ENCODE assay signal across 11 mouse cellular contexts in genomic region chr7:130720646-130721335, GRCm38 (mm10). TPM values are rescaled to one million over a fixed set of nuclear protein-coding genes. Genes with fewer than 3 reads are reported as not detected.
DNase-seq lines count a peak whose midpoint lies in the region; ATAC-seq and TF ChIP-seq lines count a peak whose summit lies in the region.
"Had no signal": no experiment of that assay in that cellular context is flagged by ENCODE, and none has a peak within 500 bp of the region (broad histone marks: within the 10 kb centered on the region; RNA-seq: fewer than 3 reads in every experiment).

No protein-coding gene starts in this region.

- peaks cover 63% of the 10 kb centered on the region for H3K36me3 ChIP-seq in heart, embryonic 12.5 days
- H3K36me3 ChIP-seq in intestine, embryonic 15.5 days = 0 out of 2 replicates have a peak, but pooled peaks cover 4% of the 10 kb centered on the region
- peaks cover 5% of the 10 kb centered on the region for H3K36me3 ChIP-seq in midbrain, embryonic 11.5 days (ENCODE audit: control insufficient read depth, insufficient read depth, low read length)
- no peaks in the 10 kb centered on the region for H3K36me3 ChIP-seq in thymus, adult 2 months (ENCODE audit: control insufficient read depth, insufficient read depth, low read length)

- H3K4me1 ChIP-seq in heart, embryonic 12.5 days (replicated peaks) = peaks cover 33% of the 10 kb centered on the region
- peaks cover 68% of the 10 kb centered on the region for H3K4me1 ChIP-seq in cerebellum, adult 2 months (ENCODE audit: control insufficient read depth, insufficient read depth, low read length)
- peaks cover 11% of the 10 kb centered on the region for H3K4me1 ChIP-seq in intestine, embryonic 15.5 days (replicated peaks)
- peaks cover 22% of the 10 kb centered on the region for H3K4me1 ChIP-seq in midbrain, embryonic 11.5 days (ENCODE audit: control insufficient read depth, insufficient read depth, low read length)
- no peaks in the 10 kb centered on the region for H3K4me1 ChIP-seq in thymus, adult 2 months (replicated peaks; ENCODE audit: control insufficient read depth, insufficient read depth, low read length)

- no peak for DNase-seq in heart, adult 11 months
- peak; percentile 61 to 75 for DNase-seq in cerebellum, adult 2 months
- no peak for DNase-seq in midbrain, embryonic 11.5 days (ENCODE audit: low spot score, missing footprints)
- DNase-seq in ovary, postnatal 36 days (ENCODE audit: low spot score) = no peak
- no peak for DNase-seq in thymus, postnatal 25 days
- DNase-seq in thymus, adult 2 months = no peak
- DNase-seq: embryo, embryonic 11 days had no signal

- H3K9ac ChIP-seq in heart, embryonic 12.5 days = no peak overlapping the region
- H3K9ac ChIP-seq in intestine, embryonic 15.5 days = no peak overlapping the region
- H3K9ac ChIP-seq in midbrain, embryonic 11.5 days (ENCODE audit: low read length) = no peak overlapping the region
- H3K9ac ChIP-seq: limb, embryonic 12.5 days had no signal

- H3K27me3 ChIP-seq in heart, embryonic 12.5 days (replicated peaks) = no peaks in the 10 kb centered on the region
- H3K27me3 ChIP-seq in cerebellum, adult 2 months (ENCODE audit: control insufficient read depth, insufficient read depth, low read length) = no peaks in the 10 kb centered on the region
- no peaks in the 10 kb centered on the region for H3K27me3 ChIP-seq in intestine, embryonic 15.5 days (replicated peaks)
- no peaks in the 10 kb centered on the region for H3K27me3 ChIP-seq in midbrain, embryonic 11.5 days (ENCODE audit: control insufficient read depth, insufficient read depth, low read length)
- no peaks in the 10 kb centered on the region for H3K27me3 ChIP-seq in thymus, adult 2 months (ENCODE audit: control insufficient read depth, insufficient read depth, low read length)
- H3K27me3 ChIP-seq: limb, embryonic 12.5 days had no signal

- TF ChIP-seq CTCF in cerebellum, adult 2 months (IDR thresholded peaks at IDR 0.05; ENCODE audit: borderline replicate concordance, insufficient read depth, low read depth, low read length) = no peak
- TF ChIP-seq CTCF in thymus, adult 2 months (IDR thresholded peaks at IDR 0.05; ENCODE audit: borderline replicate concordance, control insufficient read depth, extremely low read depth, insufficient read depth, low read length, poor library complexity) = no peak

- no peak for ATAC-seq in heart, embryonic 12.5 days (ENCODE audit: insufficient number of reproducible peaks, low FRiP score)
- ATAC-seq in intestine, embryonic 15.5 days = peak; percentile 49; the same call in 1 of the 2 replicates
- ATAC-seq in midbrain, embryonic 11.5 days (ENCODE audit: low FRiP score) = no peak

- no peak overlapping the region for H3K4me2 ChIP-seq in heart, embryonic 12.5 days
- H3K4me2 ChIP-seq in intestine, embryonic 15.5 days (replicated peaks) = no peak overlapping the region
- H3K4me2 ChIP-seq in midbrain, embryonic 11.5 days = no peak overlapping the region
- H3K4me2 ChIP-seq: limb, embryonic 12.5 days had no signal

- 0 out of 2 replicates have a peak overlapping the region, but pooled peaks have one; percentile 42 for H3K27ac ChIP-seq in heart, embryonic 12.5 days (ENCODE audit: poor library complexity, severe bottlenecking)
- H3K27ac ChIP-seq in cerebellum, adult 2 months (ENCODE audit: insufficient read depth, low read length) = peak overlapping the region; percentile 8; the same call in 1 of the 2 replicates
- no peak overlapping the region for H3K27ac ChIP-seq in intestine, embryonic 15.5 days
- H3K27ac ChIP-seq in midbrain, embryonic 11.5 days (ENCODE audit: low read depth, low read length) = peak overlapping the region; percentile 45
- no peak overlapping the region for H3K27ac ChIP-seq in thymus, adult 2 months (ENCODE audit: control insufficient read depth, insufficient read depth, low read length)

- no peak for TF ChIP-seq POLR2A in cerebellum, adult 2 months (IDR thresholded peaks at IDR 0.05; ENCODE audit: borderline replicate concordance, insufficient read depth, low read length)
- TF ChIP-seq POLR2A in thymus, adult 2 months (IDR thresholded peaks at IDR 0.05; ENCODE audit: control insufficient read depth, extremely low read depth, insufficient read depth, low read length, poor library complexity) = no peak

- WGBS in heart, embryonic 12.5 days = 70% methylated on average over 9 of the region's 9 CpGs
- WGBS in cerebellum, adult 2 months = 29% methylated on average over 9 of the region's 9 CpGs
- 73% methylated on average over 9 of the region's 9 CpGs for WGBS in intestine, embryonic 15.5 days
- 62% methylated on average over 9 of the region's 9 CpGs for WGBS in midbrain, embryonic 11.5 days
- WGBS in thymus, adult 2 months = 95% methylated on average over 9 of the region's 9 CpGs

- no peak overlapping the region for H3K4me3 ChIP-seq in heart, embryonic 12.5 days
- no peak overlapping the region for H3K4me3 ChIP-seq in cerebellum, adult 2 months (replicated peaks; ENCODE audit: insufficient read depth, low read depth, low read length)
- H3K4me3 ChIP-seq in intestine, embryonic 15.5 days (replicated peaks) = no peak overlapping the region
- H3K4me3 ChIP-seq in midbrain, embryonic 11.5 days (ENCODE audit: low read depth, low read length) = no peak overlapping the region
- H3K4me3 ChIP-seq in thymus, adult 2 months (ENCODE audit: control insufficient read depth, insufficient read depth, low read length) = no peak overlapping the region
- H3K4me3 ChIP-seq: heart, embryonic 10.5 days; limb, embryonic 12.5 days had no signal

- H3K9me3 ChIP-seq in heart, embryonic 12.5 days (replicated peaks) = no peaks in the 10 kb centered on the region
- no peaks in the 10 kb centered on the region for H3K9me3 ChIP-seq in intestine, embryonic 15.5 days
- no peaks in the 10 kb centered on the region for H3K9me3 ChIP-seq in midbrain, embryonic 11.5 days (ENCODE audit: control insufficient read depth, low read length)
- H3K9me3 ChIP-seq: heart, embryonic 10.5 days; limb, embryonic 12.5 days had no signal

RNA-seq across cellular contexts. Expression of gene Btbd16, which starts 53.1 kb away (rescaled TPM):
- polyA plus RNA-seq in heart, embryonic 12.5 days (2016; fragmentation: Nextera tagmentation; extraction: Ambion mirVana) = 0.15 and 0.18 TPM in 2 replicates
- polyA plus RNA-seq in cerebellum, adult 2 months (2012; rRNA removed) = 0.44 and 0.47 TPM in 2 replicates
- polyA plus RNA-seq in intestine, embryonic 15.5 days (2015; fragmentation: Nextera tagmentation; extraction: Ambion mirVana) = 0.05 and 0.06 TPM in 2 replicates
- polyA plus RNA-seq in midbrain, embryonic 11.5 days (2014; fragmentation: Nextera tagmentation; extraction: Ambion mirVana) = not detected in 2 replicates
- 0.13 and 0.15 TPM in 2 replicates for polyA plus RNA-seq in thymus, adult 2 months (2012; rRNA removed)
- polyA plus RNA-seq: limb, embryonic 12.5 days had no signal

Comparison
In these comparisons a context has a peak if more than half of its experiments do, and no peak if none do; other contexts are left out.
1. H3K27ac ChIP-seq: peak in heart, embryonic 12.5 days (single experiment), cerebellum, adult 2 months (single experiment) and midbrain, embryonic 11.5 days (single experiment); none in intestine, embryonic 15.5 days (single experiment) and thymus, adult 2 months (single experiment).
2. DNase-seq: peak in cerebellum, adult 2 months (2 of 2); none in heart, adult 11 months (single experiment), midbrain, embryonic 11.5 days (single experiment), ovary, postnatal 36 days (single experiment), thymus, postnatal 25 days (single experiment) and thymus, adult 2 months (single experiment).